Mouse (Mus musculus) c-Kit-positive CD71-positive TER-119-negative erythroid progenitor cells, embryonic 14.5 days (primary cell): ENCODE measurements around the gene Gpr1.
A peak's percentile ranks its signal among the peaks of the same experiment; 100 is the strongest.
"Not testable (repeated sequence)": the region's sequence is repeated elsewhere in the genome, so short reads cannot be mapped to it uniquely, and the experiment has no call there.

Experiments
- DNase-seq: peaks from one replicate; pipeline ENCODE4 v3.0.0-alpha.2; 2013; ENCODE audit warnings: low read depth

The Gpr1 gene

GRCm38 (mm10) chr1:63180575-63180974 is 33.8 kb downstream of the Gpr1 start:
- DNase-seq = not testable (repeated sequence)

GRCm38 (mm10) chr1:63180122-63180521 is 34.2 kb downstream of the Gpr1 start:
- DNase-seq = no peak

DNA sequence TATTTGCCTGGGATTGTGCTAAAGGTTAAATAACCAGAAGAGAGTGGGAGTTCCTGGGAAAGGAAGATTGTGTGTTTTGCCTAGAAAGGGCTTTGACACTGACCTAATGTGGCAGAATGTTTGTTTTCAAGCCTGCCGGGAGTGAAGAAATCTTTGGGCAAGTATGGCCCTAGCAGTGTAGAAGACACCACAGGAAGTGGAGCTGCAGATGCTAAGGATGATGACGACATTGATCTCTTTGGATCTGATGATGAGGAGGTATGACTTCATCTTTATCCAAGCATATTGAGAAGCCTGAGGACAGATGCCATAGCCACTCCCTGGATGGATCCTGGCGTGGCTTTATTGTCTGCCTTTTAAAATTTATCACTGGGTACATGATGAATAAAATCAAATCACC is 36.0 kb downstream of the Gpr1 start:
- DNase-seq = no peak

GRCm38 (mm10) chr1:63176604-63177421 is 37.5 kb downstream of the Gpr1 start, which contains the start of the genes Eef1b2 and Ndufs1:
Gene Eef1b2 (plus strand): TSS chr1:63176825.
Gene Ndufs1 (minus strand): TSS chr1:63176833.
- DNase-seq = peak; percentile 96

DNA sequence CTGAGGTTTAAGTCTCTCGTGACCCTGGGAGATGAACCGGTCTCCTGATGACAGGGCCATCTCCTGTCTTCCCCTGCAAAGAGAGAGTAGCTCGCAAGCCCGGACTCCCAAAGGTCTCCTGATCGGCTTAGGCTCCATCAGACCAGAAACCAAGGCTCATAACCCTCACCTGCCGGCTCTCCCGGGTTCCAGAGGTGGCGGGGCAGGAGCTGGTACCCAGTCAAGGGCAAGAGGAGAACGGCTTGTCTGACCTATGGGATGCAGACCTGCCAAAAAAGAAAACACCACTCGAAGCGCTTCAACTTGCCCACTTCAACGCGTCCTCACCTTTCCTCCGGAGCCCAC is 38.1 kb downstream of the Gpr1 start:
- no peak for DNase-seq

- DNase-seq = peak; percentile 34
These were observed 38.5 kb downstream of the Gpr1 start for GRCm38 (mm10) chr1:63175853-63176252.

- DNase-seq = no peak
These were observed 45.7 kb downstream of the Gpr1 start for GRCm38 (mm10) chr1:63168638-63169037.

DNA sequence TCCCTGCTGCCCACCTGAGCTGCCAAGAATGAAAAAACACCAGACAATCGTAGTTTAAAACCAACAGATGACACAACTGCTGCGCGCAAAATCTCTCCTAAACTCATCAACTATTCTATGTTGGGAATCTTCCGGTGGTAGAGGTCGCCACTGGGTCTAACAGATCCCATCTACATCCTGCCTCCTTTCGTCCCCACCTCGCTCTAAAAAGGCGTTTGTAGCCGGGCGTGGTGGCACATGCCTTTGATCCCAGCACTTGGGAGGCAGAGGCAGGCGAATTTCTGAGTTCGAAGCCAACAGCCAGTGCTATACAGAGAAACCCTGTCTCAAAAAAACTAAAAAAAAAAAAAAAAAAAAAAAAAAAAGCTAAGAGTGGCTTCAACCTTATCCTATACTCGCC is 74.1 kb downstream of the Gpr1 start:
- no peak for DNase-seq

GRCm38 (mm10) chr1:63138586-63138985 is 75.8 kb downstream of the Gpr1 start:
- DNase-seq = not testable (repeated sequence)

GRCm38 (mm10) chr1:63137971-63138370 is 76.4 kb downstream of the Gpr1 start:
- no peak for DNase-seq

DNA sequence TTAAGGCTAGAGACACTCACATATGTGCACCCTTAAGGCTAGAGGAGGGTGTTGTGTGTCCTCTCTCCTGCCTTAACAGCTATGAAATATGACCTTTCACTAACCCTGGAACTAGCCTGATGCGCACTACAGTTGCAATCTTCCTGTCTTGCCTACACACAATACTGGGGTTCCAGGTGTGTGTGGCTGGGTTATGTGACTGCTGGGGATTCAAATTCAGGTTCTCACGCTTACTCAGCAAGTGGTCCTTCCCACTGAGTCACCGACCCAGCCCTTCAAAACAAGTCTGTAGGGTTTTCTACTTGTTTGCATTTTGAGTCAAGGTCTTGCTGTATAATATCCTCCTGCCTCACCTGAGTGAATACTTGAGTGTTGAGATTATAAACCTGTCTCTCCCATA is 79.8 kb downstream of the Gpr1 start:
- DNase-seq = no peak
